Mouse (Mus musculus) kidney, embryonic 14.5 days (tissue): ENCODE data around the gene Unc93a2. TPM values are rescaled to one million over a fixed set of nuclear protein-coding genes. Genes with fewer than 3 reads are reported as not detected.
A peak's percentile ranks its signal among the peaks of the same experiment; 100 is the strongest.
"Not testable (repeated sequence)": the region's sequence is repeated elsewhere in the genome, so short reads cannot be mapped to it uniquely, and the experiment has no call there.

Experiments
- ATAC-seq: fragments of 200-750 bp; cut with Nextera tagmentation; 2 replicates; pipeline ENCODE4 v1.8.0; 2017; ENCODE audit warnings: moderate number of reproducible peaks, mild to moderate bottlenecking, moderate TSS enrichment, moderate library complexity; ENCODE audit not compliant: low FRiP score, low TSS enrichment
- H3K27ac ChIP-seq: fragments of 300-500 bp; sonication (generic); 2 replicates; pipeline ENCODE4 v1.5.1; 2014; ENCODE audit warnings: low read depth, mild to moderate bottlenecking, low read length, moderate library complexity, mixed read lengths
- H3K27me3 ChIP-seq: fragments of 300-500 bp; sonication (generic); 2 replicates; pipeline ENCODE4 v1.6.1; 2014; ENCODE audit warnings: mild to moderate bottlenecking, low read length; ENCODE audit not compliant: control insufficient read depth, insufficient read depth
- H3K36me3 ChIP-seq: fragments of 300-500 bp; sonication (generic); 2 replicates; pipeline ENCODE4 v1.6.1; 2014; ENCODE audit warnings: low read length, mixed read lengths; ENCODE audit not compliant: control insufficient read depth, insufficient read depth
- H3K4me1 ChIP-seq: fragments of 300-500 bp; sonication (generic); 2 replicates; pipeline ENCODE4 v1.6.1; 2014; ENCODE audit warnings: low read length, mixed read lengths; ENCODE audit not compliant: control insufficient read depth, insufficient read depth
- H3K4me2 ChIP-seq: fragments of 300-500 bp; sonication (generic); replicated peaks from 2 replicates; pipeline ENCODE4 v1.6.1; 2014; ENCODE audit warnings: low read depth, mild to moderate bottlenecking, low read length
- H3K4me3 ChIP-seq: fragments of 300-500 bp; sonication (generic); 2 replicates; pipeline ENCODE4 v1.5.1; 2014; ENCODE audit warnings: mild to moderate bottlenecking, low read length
- H3K9ac ChIP-seq: fragments of 300-500 bp; sonication (generic); 2 replicates; pipeline ENCODE4 v1.6.1; 2014; ENCODE audit warnings: low read depth, mild to moderate bottlenecking, low read length, moderate library complexity
- H3K9me3 ChIP-seq: fragments of 300-500 bp; sonication (generic); 2 replicates; pipeline ENCODE4 v1.6.1; 2016; ENCODE audit warnings: low read length; ENCODE audit not compliant: control insufficient read depth
- WGBS: fragments of 180-500 bp; shearing (Covaris S2); extraction: QIAGEN DNeasy Blood & Tissue Kit; methylation state at CpG from one replicate; pipeline ENCODE4 v1.1.7; 2014; 5-methylcytosine and 5-hydroxymethylcytosine counted together
- polyA plus RNA-seq: library from polyadenylated mRNA; unstranded; fragments of >200 nt; fragmentation: Nextera tagmentation; extraction: Ambion mirVana; gene quantifications from 2 replicates; pipeline ENCODE4 v1.2.1, GENCODE M21; 2014

Unc93a2 gene
- polyA plus RNA-seq, 1 experiment from 2014 or later: not detected

- WGBS: 23% methylated on average over 2 of the region's 3 CpGs
- H3K9ac ChIP-seq, H3K36me3 ChIP-seq, H3K27ac ChIP-seq, H3K27me3 ChIP-seq, H3K9me3 ChIP-seq, H3K4me3 ChIP-seq, H3K4me2 ChIP-seq, ATAC-seq, H3K4me1 ChIP-seq: not testable (repeated sequence)
These were observed 7.4 kb downstream of the Unc93a2 start for GRCm38 (mm10) chr17:7377907-7378306.

GRCm38 (mm10) chr17:7376951-7377700 is 8.1 kb downstream of the Unc93a2 start:
- H3K4me1 ChIP-seq, H3K27me3 ChIP-seq, H3K4me2 ChIP-seq, H3K4me3 ChIP-seq, H3K9ac ChIP-seq, H3K9me3 ChIP-seq, H3K36me3 ChIP-seq, H3K27ac ChIP-seq: not testable (repeated sequence)
- WGBS: 100% methylated on average over 1 of the region's 3 CpGs
- peak; percentile 47; the same call in 1 of the 2 replicates for ATAC-seq

GRCm38 (mm10) chr17:7371879-7372278 is 13.4 kb downstream of the Unc93a2 start, which contains the start of gene Gm49630:
Gm49630 (minus strand) TSS chr17:7371979.
- H3K4me1 ChIP-seq, H3K27me3 ChIP-seq, H3K9ac ChIP-seq, H3K36me3 ChIP-seq, ATAC-seq, H3K27ac ChIP-seq, H3K4me3 ChIP-seq, H3K9me3 ChIP-seq, H3K4me2 ChIP-seq: not testable (repeated sequence)
- WGBS: 83% methylated on average over 2 of the region's 5 CpGs

- not testable (repeated sequence) for H3K27me3 ChIP-seq, H3K27ac ChIP-seq, H3K4me1 ChIP-seq, H3K36me3 ChIP-seq, ATAC-seq, H3K4me2 ChIP-seq, H3K4me3 ChIP-seq, H3K9ac ChIP-seq, H3K9me3 ChIP-seq
- WGBS: 76% methylated on average over 4 of the region's 6 CpGs
These were observed 15.9 kb downstream of the Unc93a2 start for GRCm38 (mm10) chr17:7369401-7369800.

GRCm38 (mm10) chr17:7366676-7367374 is 18.4 kb downstream of the Unc93a2 start:
- H3K4me3 ChIP-seq, H3K36me3 ChIP-seq, H3K4me2 ChIP-seq, H3K27me3 ChIP-seq, ATAC-seq, H3K9ac ChIP-seq, H3K27ac ChIP-seq, H3K9me3 ChIP-seq, H3K4me1 ChIP-seq: not testable (repeated sequence)
- WGBS: 44% methylated on average over 4 of the region's 7 CpGs

GRCm38 (mm10) chr17:7366265-7366664 is 19.0 kb downstream of the Unc93a2 start:
- not testable (repeated sequence) for H3K27ac ChIP-seq, H3K4me3 ChIP-seq, H3K4me2 ChIP-seq, ATAC-seq, H3K9ac ChIP-seq, H3K27me3 ChIP-seq, H3K9me3 ChIP-seq, H3K36me3 ChIP-seq, H3K4me1 ChIP-seq
- WGBS: no CpG with 5 or more reads among the region's 1 CpGs

GRCm38 (mm10) chr17:7365615-7366014 is 19.6 kb downstream of the Unc93a2 start:
- H3K27ac ChIP-seq, H3K36me3 ChIP-seq, ATAC-seq, H3K4me2 ChIP-seq, H3K9ac ChIP-seq, H3K27me3 ChIP-seq, H3K9me3 ChIP-seq, H3K4me3 ChIP-seq, H3K4me1 ChIP-seq: not testable (repeated sequence)
- no CpG with 5 or more reads among the region's 3 CpGs for WGBS

GRCm38 (mm10) chr17:7360749-7361465 is 24.4 kb downstream of the Unc93a2 start:
- not testable (repeated sequence) for H3K4me1 ChIP-seq, H3K27me3 ChIP-seq, ATAC-seq, H3K4me3 ChIP-seq, H3K27ac ChIP-seq, H3K9me3 ChIP-seq, H3K4me2 ChIP-seq, H3K9ac ChIP-seq, H3K36me3 ChIP-seq
- WGBS: 93% methylated on average over 9 of the region's 9 CpGs

GRCm38 (mm10) chr17:7359806-7360205 is 25.5 kb downstream of the Unc93a2 start:
- H3K4me2 ChIP-seq, H3K27me3 ChIP-seq, H3K36me3 ChIP-seq, H3K4me3 ChIP-seq, H3K9me3 ChIP-seq, H3K27ac ChIP-seq, H3K4me1 ChIP-seq, H3K9ac ChIP-seq, ATAC-seq: not testable (repeated sequence)
- WGBS: 79% methylated on average over 4 of the region's 4 CpGs
